Mouse (Mus musculus) left cerebral cortex, adult 11 months (tissue): ENCODE results near the gene Plb1.

ENCODE experiments used
- DNase-seq: peaks from one replicate; pipeline ENCODE4 v3.0.0; 2022; ENCODE audit warnings: low spot score

Gene Plb1

DNA sequence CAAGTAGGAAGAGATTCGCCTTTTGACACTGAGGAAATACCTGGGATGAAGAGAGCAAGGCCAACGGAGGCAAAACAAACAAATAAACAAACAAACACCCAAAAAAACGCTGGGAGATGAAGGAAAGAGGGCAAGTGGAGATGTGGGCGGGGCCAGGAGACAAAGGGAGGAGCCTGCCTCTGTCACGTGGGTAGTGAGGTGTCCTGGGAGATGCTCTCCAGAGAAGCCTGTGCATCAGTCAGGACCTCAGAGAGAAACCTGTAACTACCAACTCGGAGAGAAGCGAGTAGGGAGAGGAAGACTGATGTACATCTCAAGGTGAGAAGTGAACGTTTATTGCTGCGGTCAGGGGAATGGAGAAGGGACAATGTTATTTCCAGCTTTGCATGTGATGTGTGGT lies at the start of gene Plb1:
Gene Plb1, plus strand, starts transcription at position 235 of the 400 bp plus-strand sequence.
- DNase-seq = no peak

DNA sequence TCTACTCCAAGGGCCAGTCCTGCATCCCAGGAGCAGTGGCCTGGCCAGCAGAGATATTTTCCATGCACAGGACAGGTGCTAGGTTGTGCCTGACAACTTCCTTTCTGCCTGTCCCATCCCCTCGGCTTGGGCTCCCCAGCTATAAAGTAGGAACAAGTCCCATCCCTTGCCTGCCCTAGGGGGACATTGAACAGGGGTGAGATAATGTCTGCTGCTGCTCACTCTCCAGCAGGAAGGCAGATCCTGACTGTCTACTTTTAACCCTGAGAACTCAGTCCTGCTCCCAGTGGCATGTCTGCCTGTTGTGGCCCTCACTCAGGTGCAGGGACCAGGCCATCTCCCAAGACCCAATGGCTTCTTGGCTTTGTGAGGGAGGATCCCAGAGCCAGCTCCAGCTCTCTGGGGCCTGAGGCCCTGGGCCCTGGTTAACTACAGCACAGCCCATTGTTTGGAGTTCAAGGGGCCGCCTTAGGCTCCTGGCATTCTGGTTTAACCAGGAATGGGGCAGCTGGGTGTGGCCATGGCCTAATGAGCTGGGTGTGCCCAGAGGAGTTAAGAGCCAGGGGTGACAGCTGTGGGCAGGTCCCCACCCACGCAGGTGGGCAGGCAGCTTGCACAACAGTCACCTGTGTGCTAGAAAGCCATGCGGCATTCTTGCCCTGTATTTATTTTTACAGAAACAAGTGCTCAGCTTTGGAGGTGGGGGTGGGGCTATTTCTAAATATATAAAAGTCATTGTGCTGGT lies 49.5 kb upstream of the Plb1 start:
- no peak for DNase-seq

DNA sequence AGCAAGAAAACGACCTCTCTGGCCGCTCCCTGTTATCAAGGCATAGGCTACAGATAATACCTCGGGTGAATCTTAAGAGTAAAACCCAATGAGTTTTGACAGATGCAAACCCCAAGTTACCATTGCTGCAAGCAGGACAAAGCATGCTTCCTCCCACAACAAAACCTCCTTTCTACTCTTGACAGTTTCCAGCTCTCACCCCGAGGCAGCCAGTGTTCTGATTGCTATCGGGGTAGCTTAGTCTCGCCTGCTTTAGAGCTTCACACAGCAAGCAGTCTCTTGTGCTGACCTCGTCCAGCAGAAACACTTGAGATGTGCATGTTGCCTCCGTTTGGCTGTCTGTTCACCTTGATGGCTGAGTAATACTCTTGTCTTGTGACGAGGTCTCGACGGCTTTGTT lies 44.8 kb upstream of the Plb1 start:
- DNase-seq = no peak

DNA sequence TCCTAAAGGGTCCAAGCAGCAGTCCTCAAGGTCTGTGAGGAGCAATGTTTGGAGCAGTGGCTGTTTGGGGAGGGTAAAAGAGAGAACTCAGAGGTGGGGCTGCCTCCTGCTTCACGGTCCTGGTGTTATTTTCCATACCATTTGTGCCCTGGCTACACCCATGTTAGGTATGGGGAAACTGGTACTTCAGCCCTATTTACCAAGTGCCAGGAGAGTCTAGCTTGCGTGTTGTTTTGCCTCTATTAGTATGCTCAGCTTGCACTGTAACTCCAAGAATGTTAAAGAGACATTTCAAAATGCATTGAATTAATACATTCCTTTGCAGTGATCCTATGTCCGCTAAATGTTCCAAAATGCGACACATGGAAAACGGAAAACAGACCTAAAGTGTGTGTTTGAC lies 41.2 kb upstream of the Plb1 start:
- no peak for DNase-seq

DNA sequence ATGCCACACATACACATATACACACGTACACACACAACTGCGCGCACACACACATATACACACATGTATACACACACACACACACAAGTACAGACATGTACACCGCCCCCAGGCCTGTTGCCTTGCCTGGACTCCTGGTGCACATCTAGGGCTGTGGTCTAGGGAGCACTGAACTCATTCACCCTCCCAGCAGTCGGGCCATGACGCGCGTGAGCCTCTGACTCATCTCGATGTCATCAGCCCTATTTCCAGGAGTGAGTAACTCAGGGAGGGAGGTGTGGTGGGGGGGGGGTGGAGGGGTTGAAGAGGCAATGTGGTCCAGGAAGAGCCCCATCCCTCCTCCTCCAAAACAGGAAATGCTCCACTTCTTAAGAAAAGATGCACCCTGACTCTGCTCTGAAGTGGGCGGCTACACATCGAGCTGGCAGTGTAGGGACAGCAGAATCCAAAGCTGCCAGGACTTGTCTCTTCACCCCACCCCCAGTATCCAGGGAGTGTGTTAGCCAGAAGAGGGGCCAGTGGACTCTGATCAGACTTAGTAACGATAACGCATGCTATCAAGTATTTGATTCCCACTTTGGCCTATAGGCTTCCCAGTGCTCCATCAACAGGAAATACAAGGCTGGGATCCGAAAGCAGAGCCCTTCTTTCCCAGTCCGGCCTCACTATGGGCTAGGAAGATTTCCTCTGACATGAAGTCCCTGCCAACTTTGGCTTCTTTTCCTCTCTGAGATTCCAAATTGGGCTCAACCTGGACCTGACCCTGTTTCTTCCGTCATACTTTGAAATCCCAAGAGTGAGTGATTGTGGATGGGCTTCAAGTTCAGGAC lies 40.3 kb upstream of the Plb1 start:
- DNase-seq = no peak

DNA sequence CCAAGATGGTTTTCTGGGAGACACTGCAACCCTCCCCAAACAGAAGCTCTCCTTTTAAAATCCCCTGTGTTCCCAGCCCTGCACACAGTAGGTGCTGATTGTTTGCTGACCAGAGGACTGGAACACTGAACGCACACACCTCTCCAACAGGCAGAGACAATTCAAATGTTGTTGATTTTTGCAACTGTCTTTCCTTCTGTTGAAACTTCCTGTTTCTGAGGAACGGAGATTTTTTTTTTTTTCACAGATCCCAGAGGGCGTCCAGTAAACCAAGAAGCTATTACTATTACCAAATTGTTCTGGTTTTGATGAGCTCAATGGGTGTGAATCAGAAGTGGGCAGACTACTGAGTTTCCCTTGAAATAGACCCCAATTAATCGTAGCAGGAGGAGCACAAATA lies 38.3 kb upstream of the Plb1 start:
- DNase-seq = no peak

DNA sequence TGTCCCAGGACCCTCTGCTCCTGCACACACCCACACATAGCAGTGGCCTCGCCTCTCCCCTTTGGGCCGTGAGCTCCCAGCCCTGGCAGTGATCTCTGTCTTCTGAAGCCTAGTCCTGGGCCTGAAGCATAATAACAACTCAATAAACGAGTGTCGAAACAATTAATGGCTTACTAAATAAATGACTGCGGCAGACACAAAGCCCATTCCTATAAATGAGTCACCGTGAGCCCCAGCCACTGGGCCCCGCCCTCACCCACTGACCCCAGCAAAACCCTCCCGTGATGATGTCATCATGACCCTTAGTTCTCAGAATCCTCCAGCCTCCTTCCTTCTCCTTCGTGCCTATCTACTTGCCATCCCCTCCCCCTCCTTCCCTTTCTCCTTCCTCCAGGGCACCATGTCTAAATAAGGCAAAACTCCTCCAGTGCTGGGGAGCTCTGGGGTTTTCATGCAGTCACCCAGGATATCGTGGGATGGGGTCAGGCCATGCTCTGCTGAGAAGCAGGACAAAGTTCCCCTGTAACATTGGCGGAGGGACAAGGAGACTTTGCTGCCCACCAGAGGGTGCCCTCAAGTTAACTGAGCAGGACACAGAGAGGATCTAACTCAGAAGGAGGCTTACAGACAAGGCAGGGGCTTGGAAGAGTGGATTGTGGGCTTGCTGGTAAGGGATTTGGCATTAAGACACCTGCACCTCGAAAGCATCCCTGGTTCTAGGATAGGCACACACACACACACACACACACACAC lies 36.5 kb upstream of the Plb1 start:
- no peak for DNase-seq

DNA sequence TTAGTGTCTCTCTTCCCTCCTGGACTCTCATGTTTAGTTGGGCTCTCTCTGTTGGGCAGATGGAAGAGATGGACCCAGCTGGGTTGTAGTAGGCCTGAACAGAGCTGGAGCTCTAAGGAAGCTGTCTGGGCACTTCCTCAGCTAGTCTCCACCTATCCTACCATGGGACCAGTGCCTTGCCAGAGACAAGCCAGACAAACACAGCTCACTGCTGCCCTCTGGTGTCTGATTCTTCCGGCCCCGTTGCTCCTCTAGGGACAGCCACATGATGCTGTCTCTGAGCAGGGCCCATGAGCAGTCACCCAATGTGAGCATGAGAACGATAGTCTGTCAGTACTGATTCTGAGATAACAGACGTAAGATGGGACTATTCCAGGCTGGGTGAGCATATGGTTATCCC lies 34.8 kb upstream of the Plb1 start:
- peak; percentile 87 for DNase-seq

DNA sequence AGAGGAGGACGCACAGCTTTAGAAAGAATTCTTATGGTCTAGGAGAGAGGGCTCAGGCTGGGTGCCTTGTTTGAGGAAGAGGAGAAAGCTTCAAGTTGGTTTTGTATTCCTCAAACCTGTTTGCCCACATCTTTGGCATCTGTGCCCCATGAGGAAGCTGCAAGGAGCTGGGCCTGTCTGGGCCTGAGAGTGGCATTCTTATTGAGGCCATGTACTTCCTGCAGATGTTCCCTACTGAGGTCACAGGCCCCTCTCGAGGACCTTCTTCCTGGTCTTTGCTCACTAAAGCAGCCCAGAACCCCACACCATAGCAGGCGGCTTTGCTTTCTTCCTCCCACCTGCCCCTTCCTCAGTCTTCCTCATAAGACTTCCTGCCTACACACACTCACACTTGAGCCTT lies 33.4 kb upstream of the Plb1 start:
- no peak for DNase-seq

DNA sequence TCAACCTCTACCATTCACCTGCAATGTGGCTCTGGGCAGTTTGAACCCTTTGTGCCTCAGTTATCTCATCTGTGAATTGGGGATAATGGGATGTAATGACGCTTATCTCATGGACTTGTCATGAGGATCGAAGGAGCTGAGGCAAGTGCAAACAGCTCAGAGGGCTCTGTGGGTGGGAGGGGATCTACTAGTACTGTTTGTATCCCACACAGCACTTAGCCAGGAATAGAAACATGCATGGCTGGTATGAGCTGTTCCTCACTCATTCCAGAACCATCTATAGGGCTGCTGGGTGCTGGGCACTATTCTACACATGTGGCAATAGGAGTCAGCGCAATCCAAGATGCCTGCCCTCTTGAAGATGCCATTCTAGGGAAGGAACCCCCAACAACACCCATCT lies 32.9 kb upstream of the Plb1 start:
- no peak for DNase-seq

DNA sequence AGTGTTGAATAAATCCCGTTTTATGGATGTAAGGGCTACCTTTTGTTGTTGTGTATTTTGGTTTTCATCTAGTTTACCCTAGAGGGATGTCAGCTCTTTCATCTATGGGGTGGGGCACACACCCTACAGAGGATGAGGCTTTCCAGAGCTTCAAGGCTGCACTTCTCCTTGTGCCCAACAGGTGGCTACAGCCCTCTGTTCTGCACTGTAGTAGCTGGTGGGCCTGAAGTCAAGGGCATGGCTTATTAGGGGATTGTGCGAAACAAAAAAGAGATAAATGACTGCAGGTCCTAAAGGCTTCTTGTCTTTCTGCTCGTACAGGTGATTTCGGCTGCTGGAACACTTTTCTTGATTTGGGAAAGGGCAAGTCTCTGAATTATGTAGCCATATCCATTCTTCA lies 27.9 kb upstream of the Plb1 start:
- no peak for DNase-seq

DNA sequence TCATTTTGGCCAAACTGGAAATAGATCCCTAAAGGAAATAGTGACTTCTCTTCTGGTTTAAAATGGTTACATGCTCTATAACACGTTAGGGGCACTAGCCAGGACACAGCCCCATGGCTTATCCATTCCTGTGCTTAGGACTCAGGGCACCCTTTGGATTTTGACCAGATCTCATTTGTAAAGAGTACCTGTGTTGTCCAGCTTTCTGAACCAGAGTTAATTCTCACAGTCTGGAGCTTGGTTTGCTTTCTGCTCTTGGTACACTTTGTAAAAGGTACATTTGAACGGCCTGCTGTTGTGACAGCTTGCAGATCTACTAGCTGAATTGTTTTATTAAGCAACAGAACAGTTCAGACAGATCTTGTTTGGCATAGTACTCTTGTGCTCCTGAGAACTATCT lies 25.8 kb upstream of the Plb1 start:
- DNase-seq = no peak

DNA sequence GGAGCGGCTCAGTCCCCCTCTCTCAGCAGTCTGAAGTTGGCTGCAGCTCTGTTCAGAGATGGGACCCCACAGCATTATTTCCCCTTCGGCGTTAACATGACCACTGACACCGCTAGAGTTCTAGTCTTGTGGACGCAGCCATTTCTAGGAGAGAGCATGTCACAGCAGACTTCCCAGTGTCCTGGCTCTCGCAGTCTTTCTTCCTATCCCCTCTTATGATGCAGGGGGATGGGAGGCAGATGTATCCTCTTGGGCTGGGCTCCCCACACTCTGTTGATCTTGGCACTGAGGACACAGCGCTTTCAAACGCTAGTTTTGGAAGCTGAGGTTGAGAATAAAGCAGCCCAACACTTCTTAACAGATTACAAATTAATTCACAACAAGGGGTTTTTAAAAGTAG lies 24.0 kb upstream of the Plb1 start:
- DNase-seq = no peak

DNA sequence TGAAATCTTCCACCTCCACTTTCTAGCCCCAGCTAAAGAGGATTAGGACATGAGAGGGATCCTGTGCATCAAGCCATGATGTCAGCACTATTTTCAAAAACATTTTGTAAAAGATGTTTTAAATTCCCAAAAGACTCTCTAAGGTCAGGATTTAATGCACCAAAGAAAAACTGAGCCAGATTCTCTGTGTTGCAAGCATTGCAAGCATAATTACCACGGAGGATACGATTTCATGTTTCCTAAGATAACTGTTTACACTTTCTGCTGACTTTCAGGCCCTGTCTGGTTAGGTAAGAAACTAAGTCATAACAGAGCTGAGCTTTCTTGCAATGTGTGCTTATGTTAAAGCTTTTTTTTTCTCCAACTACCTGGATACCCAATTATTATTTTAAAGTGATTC lies 21.5 kb upstream of the Plb1 start:
- DNase-seq = no peak

DNA sequence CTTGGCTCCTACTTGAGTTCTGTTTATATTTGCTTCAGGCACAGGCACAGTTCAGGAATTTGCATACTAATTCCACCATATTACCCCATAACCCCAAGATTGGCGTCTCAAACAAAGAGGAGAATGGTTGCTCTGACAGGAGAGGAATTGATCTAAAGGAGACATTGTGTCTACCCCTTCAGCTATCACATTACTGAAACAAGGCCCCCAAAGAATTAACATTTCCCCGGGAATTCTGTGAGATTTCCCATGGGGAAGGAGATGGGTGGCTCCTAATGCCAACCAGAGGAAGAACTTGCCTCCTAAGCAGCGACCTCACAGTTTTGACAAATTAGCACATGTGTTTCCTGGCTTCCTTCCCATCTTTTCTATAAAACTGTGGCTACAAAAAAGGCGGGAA lies 18.8 kb upstream of the Plb1 start:
- DNase-seq = no peak

DNA sequence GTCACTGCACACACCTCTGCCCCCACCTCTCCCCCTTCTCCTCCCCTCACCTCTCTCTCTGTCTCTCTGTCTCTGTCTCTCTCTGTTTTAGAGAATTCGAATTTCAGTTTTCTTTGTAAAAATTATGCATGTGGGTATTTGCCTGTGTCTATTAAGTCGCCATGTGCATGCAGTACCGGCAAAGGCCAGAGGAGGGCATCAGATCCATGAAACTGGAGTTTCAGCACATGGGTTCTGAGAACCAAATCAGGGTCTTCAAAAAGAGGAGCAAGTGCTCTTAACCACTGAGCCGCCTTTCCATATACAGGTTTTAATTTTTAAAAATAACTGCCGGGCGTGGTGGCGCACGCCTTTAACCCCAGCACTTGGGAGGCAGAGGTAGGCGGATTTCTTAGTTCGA lies 17.0 kb upstream of the Plb1 start:
- no peak for DNase-seq

DNA sequence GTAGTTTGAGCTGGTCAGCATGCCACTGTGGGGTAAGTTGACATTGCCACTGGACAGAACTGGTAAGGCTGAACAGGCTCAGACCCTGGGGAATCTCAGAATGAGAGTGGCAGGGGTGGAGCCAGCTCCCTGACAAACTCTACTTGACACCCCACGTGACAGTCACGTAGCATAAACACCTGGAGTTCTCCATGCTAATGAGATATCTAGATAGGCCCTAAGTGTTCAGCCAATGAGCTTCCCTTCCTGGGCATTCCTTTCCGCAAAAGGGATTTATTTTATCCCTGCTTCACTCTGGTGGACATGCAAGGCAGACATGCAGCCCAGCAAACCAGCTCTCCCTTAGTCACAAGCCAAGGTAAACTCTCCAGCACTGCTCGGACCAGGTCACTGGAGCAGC lies 16.0 kb upstream of the Plb1 start:
- DNase-seq = no peak

DNA sequence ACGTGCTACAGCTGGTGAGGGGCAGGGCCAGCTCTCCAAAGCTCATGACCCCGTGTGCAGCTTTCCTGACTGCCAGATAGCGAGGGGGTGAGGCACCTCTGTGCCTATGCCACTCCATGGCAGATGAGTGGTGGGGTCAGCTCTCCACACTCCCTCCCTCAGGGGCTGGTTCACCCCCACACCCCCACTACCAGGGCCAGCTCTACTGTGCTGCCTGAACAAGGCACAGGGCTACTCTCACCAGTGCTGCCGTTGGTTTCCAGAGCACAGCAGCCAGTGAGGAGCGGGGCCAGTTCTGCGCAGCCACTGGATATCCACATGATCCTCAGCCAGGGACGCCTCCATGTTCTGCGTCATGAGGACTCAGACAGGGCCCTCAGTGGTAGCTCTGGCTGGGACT lies 15.0 kb upstream of the Plb1 start:
- no peak for DNase-seq

DNA sequence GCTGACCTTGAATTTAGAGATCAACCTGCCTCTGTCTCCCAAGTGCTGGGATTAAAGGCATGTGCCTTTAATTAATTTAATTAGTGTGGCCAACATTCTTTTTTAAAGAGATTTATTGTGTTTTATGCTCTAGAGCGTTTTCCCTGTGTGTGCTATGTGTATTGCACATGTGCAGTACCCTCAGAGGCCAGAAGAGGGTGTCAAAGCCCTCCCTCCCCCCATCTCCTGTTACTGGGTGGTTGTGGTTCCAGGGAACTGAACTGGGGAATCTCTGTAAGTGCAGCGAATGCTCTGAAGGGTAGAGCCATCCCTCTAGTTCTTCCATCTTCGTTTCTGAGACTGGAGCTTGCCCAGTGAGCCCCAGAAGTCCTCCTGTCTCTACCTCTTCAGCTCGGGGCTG lies 2.1 kb upstream of the Plb1 start:
- DNase-seq = no peak

DNA sequence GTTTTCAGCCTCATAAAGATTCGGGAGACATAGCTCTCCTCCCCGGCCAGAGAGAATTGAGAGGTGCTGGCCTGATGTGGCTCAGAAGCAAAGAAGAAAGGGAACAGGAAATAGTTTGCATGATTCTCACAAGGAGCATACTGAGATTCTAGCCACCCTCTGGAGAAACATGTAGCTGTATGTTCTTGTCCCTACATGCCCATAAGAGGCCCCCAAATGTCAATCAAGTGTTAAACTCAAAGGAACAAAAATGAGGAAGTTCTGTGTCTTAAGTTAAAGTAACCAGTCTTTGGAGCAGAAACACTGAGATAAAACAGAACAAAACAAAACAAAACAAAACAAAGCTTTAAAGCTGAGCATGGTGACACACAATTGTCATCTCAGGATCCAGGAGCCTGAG lies 6.8 kb downstream of the Plb1 start:
- no peak for DNase-seq

DNA sequence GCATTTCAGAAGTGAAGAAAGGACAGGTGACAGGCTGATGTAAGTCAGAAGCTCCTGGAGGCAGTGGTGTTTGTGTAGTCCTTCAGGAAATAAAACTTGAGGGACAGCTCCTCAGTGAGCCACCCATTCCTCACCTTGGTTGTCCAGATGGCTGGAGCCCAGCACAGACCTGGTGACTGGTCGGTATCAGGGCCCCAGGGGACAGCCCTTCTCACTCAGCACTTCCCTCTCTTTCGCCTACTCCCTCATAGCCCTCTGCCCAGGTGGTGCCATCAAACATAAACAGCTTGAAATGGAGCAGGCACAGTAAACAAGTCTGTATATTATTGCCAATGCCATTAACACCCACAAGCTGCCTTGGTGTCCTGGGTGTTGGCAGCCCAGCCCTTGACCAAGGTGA lies 8.2 kb downstream of the Plb1 start:
- DNase-seq = no peak

DNA sequence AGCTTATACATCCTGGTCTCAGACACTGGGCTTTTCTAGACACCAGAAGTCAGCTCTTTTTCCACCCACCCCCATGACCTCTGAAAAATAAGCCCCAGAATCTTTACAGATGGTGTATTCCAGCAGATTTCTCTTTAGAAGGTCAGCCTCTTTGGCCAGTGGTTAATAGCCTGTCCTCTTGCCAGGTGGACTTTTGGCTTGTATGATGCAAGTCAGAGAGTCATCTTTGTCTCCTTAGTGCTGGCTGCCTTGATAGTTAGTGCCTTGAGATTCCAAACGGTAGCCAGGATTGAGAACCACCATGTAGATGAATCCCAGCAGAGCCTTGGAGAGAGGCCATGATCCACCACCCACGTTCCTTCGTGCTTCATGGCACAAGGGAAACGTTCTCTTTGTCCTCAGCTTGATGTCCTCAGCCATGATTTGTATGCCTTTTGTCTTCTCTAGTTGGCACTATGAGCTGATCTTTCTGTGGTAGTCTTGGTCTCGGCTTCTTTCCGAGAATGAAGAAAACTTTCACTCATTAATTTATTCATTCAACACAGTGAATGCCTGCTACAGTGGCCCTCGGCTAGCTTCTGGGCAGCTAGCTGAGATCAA lies 10.9 kb downstream of the Plb1 start:
- DNase-seq = no peak

DNA sequence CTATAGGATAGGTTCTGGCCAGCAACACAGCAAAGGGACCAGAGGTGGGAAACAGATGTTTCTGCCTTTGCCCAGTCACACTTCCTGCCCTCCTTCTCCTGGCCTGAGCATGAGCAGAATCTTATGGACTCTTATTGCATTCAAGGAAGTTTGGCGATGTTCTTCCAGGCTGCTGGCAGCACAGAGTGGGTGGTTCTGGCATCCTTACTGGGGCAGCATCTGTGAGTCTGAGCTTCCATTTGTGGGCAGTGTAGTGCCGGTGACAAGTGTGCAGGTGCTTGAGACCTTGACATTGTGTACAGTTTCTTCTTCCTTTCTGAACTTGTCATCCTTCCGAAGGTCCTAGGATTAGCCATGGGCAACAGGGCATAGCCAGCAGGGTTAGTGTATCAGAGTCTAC lies 12.9 kb downstream of the Plb1 start:
- DNase-seq = peak; percentile 26
